Mouse (Mus musculus): ENCODE results near the gene Mrps18a.

The Mrps18a gene

DNA sequence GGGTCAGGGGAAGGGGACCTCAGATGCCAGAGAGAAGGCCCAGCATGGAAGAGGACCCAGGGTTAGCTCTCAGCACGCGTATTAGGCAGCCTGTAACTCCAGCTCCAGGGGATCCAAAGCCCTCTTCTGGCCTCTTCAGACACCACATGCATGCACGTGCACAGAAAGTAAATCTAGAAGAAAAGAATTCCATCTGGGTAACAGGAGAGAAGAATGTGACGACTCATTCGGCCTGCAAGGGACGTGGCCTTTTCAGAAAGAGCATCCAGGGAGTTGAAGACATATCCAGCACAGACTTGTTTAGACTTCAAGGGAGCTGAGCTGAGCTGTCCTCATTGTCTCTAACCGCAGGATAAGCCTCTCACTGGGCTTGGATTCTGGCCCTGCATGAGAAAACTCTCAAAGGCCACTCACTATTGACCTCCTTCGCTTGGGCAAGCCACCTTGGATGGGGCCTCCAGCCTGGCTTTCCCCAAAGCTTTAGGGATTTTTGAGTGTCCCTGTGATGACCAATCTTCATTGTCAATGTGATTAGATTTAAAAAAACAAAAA is 8.1 kb upstream of the Mrps18a start:
- DNase-seq: no peak

DNA sequence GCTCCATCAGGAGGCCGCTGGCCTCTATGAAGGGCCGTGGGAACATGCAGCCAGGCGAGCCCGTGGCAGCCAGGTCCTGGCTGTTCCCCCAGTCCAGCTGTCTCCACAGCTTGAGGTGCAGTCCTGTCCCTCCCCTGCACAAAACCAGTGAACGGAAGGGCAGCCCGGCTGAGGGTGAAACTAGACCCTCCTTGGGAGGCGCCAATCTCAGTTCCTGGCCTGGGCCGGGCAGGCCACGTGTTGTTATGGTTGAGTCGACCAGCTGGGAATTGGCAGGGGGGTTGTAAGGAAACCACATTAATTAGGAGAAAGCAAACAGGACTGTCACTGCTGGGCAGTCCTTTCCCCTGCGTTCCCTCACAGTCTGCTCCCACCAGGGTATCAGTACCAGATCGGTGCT is 6.3 kb upstream of the Mrps18a start:
- peak in 1 of 2 experiments; percentile 16 for DNase-seq

DNA sequence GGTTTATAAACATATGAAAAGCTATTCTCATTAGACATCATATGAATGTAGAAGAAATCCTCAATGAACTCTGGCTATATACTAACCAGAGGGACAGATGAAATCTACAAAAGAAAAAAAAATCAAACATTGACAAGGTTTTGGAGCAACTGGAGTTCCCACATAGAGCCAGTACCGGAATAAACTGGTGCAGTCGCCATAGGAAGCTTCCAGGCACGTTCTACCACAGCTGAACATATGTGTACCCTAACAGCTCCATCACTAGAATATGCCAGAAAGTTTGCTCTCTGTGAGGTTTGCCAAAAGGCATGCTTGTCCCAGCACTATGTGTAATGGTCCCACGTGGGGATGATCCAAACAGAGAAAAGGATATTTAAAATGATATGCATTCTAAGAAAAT is 2.5 kb upstream of the Mrps18a start:
- no peak for DNase-seq

DNA sequence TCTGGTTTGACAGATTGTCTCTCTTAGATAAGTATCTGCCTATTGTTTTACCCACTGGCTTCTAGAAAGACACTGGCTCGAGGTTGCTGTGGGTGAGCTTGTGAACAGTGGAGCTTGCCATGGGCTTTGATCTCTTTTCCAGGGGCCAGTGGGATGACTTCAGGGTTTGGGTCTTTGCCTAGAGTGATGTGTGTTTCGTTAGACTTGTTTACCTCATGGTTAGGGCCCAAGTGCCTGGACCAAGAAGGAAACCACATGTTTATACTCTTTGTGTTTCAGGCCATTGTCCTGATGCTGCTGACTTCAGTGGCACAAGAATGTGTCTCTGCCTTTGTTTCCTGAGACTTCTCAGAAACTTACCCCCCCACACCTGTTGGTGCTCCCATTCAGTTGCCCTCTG is 4.7 kb downstream of the Mrps18a start:
- no peak for DNase-seq

DNA sequence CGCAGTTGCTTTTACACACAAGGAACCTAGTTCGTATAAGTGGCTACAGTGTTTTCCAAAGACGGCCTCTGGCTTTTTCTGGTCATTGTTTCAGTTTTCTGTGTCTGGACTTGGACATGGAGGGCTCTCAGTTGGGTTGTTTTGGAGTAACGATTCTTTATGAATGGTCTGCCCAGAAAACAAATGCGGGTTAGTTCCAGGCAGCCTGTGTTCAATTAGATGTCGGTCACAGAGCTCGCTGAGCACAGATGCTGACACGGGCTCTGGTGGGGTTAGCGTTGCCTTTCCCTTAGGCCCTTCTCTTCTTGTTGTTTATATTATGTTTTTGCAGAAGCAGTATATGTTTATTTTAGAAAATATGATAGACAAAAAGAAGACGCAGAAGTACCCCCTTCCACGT is 5.4 kb downstream of the Mrps18a start:
- no peak for DNase-seq

DNA sequence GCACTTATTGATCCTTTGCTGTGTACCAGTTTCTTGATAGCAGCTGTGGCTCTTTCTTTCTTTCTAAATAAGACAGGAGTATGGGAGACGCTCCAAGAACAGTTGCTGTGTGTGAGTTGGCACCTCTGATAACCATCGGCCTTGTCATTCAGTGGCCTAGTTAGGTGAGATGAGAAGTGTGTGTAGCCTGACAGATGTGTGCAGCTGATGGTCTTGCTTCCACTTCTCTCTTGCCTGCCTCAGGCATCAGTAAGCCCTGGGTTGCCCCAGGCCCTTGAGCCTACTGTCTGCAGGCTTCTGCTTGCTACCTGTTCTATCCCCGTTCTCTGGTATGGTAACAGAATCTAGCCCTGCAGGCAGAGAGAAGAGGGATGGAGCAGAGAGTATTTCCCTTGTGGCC is 6.1 kb downstream of the Mrps18a start:
- no peak for DNase-seq

DNA sequence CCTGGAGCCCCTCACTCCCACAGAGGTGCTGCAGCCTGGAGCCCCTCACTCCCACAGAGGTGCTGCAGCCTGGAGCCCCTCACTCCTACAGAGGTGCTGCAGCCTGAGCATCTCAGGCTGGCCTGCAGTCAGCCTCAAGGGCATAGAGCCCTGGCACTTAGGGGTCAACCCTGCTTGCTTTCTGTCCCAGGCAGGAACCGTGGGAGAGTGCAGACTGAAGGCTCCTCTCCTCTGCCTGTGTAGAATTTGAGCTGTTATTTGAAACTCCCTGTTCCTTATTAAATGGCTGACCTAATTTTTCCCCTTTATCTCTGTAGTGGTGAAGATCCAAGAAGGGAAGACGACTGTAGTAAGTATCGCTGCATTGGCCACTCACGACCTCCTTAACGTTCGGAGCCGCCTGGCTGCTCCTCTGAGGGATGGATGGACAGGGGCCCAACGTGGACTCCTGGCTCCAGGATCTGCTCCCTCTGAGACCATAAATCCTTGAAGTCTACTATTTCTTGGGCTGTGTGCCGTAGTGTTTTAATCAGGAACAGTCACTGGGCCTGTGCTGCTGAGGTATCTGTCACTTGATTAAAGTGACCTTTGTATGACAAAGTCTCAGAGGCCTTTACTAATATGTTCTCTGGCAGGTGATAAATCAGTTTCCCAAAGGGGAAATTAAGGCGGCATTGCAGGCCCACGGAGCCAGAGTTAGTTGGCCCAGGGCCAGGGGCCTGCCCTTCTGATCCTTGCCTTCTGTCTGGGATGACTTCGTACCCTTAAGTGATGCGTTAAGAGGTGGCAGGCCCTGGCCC is 7.0 kb downstream of the Mrps18a start:
- no peak for DNase-seq

DNA sequence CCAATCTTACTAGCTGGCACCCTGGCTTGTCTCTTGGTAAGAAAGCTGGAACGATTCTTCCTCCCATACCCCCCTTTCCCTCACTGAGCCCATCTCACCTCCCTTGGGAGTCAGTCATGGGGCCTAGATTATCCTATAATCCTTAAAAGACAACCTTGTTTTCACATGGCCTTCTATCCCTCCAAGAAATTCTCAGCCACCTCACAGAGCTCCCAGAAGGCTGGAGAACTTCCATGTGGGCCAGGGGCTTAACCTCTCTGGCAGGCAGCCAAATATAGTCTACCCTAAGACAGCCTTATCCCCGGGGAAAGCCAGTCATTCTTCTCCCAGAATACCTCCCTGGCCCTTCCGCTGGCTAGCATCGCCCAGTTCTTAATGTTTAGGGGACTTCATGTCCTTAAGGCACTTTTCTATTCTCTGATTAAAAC is 7.7 kb downstream of the Mrps18a start:
- no peak for DNase-seq

DNA sequence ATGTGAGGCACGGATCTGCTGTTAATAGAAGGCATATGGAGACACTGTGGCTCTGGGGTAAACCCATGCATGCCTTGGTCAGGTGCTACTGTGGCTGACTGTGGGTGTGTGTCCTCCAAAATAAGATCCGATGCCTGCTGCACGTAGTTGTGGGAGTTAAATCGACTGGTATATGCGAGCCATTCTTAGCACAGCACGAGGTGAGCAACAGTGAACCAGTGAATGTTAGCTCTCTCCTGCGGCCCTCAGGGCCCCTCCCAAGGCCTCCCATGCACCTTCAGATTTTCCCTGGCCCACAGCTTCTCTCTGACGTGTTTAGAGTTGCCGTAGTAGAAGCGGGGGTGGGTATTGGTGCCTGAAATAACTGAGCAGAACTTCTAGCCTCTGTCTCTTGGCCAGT is 8.9 kb downstream of the Mrps18a start:
- DNase-seq: no peak

DNA sequence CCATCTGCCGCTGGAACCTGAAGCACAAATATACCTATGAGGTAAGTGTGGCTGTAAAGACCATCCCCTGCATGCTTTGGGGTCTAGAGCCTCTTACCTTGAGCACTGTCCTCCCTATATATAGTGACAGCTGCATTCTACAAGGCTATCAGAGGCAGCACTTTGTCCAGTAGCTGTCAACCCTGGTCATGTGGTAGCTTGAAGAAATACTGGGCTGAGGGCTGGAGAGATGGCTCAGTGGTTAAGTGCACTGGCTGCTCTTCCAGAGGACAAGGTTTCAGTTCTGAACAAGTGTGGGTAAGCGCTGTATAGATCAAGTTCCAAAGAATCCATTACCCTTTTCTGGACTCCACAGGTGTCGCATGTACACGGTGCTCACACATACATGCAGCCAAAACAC is 12.0 kb downstream of the Mrps18a start:
- DNase-seq: no peak

DNA sequence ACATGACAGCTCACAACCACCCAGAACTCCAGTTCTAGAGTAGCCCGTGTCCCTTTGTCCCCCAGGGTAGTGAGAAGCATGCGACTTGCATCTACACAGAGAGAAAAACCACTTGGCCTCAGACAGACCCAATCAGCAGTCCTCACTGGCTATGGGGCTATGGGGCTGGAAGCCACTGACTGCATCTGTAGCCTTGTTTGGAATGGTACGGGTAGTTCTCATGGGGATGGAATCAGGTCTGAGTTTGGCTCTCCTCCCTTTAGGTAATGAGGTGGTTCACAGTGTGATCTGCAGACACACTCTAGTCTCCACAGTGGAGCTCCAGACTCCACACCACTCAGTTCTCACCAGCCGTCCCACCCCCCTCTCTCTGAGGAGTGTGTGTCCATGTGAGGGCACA is 12.5 kb downstream of the Mrps18a start:
- no peak for DNase-seq

DNA sequence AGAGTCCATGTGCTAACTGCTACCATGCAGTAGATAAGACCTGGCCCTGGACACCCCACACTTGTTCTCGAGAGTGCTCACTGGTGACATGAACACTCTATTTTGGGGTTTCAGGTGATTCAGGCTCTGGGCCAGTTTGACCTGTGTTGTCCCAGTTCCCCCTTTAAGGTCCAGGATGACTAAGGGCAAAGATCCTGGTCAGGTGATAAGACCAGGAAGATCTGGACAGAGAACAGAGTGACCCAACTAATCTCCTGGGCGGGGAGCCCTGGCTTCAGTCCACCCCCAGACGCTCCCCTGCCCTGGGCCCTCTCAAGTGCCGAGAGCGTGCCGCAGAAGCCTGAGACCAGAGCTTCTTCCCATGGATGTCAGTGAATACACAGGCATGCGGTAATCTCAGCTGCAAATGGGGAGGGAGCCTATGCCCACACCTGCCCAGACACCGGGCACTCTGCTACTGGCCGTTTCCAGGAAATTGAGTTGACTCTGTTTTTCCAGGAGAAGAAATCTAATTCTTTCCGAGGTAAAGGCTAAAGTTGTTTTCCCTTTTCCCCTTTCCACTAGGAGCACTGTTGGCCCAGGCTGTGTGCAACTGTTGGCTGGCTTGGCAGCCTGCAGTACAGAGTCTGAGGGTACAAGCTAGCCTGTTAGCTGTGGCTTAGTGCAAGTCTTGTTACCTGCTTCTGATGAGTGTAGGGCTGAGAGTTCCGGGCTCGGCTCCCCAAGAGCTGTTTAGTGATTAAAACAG is 13.3 kb downstream of the Mrps18a start:
- DNase-seq: no peak

DNA sequence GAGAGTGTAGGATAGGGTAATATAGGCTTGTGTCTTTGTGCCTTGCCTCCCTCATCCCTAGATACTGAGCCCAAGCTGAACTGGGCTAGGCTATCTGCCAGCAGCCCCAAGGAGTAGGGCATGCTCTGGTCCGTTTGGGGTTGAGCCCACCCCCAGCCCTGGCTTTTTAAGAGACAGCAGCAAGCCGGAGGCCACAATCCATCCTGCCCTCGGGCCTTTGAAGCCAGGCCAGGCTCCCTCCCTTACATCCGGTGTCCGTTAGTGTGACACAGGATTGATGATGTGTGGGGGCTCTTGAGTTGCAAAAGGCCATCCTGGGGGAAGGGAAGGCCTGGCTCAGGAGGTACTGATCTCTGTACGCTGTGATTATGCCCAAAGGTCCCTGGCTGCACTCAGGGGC is 15.8 kb downstream of the Mrps18a start:
- DNase-seq: no peak

DNA sequence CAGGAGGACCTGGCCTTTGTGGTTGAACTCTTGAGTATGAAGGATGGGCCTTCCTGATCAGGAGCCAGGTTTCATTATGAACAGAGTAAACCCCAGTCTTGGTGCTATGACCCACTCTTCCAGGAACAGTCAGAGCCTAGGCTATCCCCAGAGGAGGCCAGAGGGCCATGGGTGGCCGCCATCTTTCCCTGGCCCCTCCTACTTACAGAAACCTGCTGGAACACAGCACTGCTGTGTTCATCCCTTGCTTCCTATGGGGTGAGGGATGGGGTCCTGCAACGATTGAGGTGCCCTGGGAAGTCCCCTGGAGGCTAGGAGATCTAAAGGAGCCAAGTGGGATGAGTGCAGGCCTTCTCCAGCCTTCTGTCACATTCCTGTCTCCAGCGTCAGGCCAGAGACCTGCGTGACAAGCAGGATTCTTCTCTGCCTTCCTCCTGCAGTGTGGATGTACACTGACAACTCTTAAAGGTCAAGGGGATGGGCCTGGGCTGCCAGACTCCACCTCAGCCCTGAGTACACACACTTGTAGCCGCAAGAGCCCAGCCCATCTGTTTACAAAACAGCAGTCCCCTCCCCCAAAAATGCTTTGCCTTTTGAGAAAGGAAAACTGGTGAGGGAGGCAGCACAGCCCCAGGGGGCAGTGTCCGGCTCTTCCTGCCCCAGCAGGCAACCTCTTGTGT is 17.2 kb downstream of the Mrps18a start:
- no peak for DNase-seq

DNA sequence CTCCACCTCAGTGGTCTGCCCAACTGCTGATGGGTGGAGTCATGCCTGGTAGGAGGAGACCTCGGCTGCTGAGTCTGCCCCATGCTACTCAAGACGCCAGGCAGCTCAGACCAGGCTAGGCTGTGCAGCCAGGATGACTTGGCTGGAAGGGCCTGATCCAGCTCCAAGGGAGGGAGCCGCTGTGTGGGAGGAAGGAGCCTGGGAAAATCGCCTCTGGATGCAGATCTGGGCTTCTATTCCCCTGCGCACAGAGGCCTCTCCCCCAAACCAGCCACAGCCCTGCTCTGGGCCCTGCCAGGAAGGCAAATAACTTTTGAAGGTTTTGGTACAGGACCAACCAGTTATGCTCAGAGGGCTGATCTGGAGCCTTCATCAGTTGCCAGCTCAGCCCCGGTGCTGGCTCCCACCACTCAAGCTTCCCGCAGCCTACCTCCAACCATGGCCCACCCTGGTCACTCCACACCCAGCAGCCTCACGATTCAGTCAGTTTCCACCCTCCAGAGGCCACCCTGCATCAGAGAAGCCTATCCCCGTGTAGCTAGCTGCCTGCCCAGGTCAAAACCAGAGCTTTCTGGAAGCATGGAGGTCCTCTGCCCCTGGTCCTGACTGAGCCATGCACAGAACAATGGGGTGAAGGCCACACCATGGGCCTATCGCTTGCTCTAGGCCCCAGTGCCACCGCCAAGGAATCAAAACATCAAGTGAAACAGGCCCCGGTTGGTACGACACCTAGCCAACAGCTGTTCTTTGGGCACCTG is 19.1 kb downstream of the Mrps18a start:
- DNase-seq: no peak

DNA sequence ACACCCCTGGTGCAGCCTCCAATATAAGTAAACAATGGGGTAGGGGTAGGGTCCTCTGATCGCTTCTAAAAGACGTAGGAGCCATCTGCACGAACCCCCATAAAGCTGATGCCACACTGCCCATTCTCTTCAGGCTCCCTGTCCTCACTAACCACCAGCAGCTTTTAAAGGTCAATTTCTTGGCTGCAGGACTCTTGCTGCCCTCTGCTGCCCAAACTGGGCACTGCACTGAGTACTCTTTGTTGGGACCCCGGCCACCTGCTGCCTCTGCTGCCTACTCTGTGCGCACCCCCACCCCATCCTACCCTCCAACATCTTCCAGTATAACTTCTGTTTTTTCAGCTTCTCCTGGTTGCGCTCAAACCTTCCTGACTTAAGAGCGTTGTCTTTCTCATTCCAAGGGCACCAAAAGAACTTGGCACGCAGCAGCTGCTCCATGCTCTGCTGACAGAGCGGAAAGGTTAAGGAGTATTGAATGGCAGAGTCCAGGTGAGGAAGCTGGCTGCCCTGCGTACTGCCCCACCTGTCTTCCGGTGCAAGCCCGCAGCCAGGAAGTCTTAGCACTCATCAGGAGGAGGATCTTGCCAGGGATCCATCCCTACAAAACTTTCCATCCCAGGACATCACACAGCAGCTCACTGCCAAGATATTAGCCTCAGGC is 21.4 kb downstream of the Mrps18a start:
- peak; percentile 78 to 85 for DNase-seq

DNA sequence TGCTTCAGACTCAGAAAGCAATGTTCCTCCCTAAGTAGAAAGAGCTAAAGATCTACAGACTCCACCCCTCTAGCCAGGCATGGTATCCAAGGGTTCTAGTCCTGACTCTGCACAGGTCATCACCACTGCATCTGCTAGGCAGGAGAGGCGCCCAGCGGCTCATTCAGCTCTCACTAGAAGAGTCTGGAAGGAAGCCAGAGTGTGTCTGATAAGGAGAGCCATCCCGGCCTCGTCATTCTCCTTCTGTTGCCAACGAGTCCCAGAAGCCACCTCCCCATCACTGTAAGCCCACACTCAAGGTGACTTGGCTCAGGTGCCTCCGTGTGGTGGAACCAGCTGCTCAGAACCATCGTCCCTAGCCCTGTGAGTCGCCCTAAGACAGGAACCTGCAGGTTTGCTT is 22.1 kb downstream of the Mrps18a start:
- no peak for DNase-seq

DNA sequence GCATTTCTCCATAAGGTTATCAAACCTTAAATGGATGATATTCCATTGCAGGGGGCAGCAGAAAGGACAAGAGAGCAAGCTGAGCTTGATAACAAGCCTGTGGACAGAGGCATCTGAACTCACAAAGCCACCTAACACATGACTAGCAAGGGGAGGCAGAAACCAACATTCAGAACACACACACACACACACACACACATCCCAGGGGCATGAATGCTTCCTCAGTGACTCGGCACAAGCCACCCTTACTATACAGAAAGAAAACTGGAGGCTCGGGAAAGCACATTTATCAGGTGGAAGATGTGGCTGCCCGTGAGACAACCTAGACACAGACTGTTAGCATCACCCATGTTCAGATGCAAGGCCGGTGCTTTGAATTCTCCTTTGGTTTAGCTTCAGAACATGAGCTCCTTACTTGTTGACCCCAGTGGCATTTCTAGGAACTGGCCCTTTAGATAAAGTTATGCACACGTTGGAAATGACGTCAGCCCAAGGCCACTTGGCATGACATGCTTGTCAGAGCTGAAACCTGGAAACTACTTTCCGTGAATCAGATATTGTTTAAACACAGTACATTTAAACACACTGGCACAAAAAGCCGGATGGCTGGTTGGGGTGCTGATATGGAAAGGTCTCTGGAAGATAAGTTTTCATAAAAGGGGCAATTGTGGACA is 27.9 kb downstream of the Mrps18a start:
- no peak for DNase-seq

DNA sequence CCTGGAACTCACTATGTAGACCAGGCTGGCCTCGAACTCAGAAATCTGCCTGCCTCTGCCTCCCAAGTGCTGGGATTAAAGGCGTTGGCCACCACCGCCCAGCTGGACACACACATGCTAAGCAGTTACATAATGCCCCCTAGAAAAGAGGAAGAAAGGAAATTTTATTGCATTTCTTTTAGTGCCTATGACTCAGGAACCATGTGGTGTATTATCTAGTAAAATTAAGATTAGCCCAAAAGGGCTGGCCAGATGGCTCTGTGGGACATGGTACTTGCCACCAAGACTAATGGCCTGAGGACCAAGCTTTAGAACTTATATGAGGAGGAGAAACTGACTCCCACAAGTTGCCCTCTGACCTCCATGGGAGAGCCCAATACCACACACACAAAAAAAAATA is 29.1 kb downstream of the Mrps18a start:
- no peak for DNase-seq

DNA sequence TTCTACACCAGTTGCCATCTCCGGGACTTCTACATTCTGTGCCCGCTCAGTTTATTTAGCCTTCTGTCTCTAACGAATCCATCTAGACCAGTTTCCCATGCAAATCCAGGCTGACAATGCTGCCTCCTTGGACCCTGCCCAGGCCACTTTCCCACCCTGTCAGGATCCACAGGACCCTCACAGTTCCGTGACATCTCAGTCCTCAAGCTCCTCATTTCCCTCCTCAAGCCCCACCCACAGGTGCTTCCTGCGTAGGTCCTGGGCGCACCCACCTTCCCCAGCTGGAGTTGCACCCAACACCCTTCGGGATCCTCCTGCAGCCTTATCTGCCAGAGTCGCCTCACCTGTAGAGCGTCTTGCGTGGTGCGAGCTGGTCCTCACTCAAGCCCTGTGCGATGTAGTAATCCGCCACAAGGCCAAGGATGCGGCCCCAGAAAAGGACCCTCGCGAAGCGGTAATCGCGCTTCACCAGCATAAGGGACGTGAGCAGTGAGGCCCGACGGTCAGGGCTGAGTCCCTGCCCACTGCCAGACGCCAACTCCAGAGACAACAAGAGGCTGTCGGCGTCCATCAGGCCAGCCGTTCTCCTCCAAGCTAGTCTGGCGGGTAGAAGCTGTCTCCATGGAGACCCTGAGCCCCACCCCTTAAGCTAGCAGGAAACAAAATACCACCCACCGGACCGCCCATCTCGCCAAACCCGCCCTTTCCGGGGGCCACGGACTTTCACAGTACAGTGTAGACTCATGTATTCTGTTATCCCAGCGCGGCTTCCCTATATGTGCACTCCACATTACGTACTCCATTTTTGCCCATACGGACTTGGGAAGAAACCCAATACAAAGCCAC is 33.0 kb downstream of the Mrps18a start, which contains the start of gene Rsph9:
TSS of gene Rsph9 (minus strand) at position 639 of the 846 bp plus-strand sequence.
- peak; percentile 83 to 87 for DNase-seq

All from kidney, adult 8-10 months (tissue).